Mouse (Mus musculus) adrenal gland, postnatal 10 days (tissue): ENCODE measurements around the gene Gtpbp10. TPM values are rescaled to one million over a fixed set of nuclear protein-coding genes. Genes with fewer than 3 reads are reported as not detected.

Experiments
- DNase-seq: peaks from one replicate; pipeline ENCODE4 v3.0.0; 2021; ENCODE audit warnings: mixed read lengths
- total RNA-seq, 2 experiments: library from RNA; stranded (reverse); gene quantifications; 2 replicates each; pipeline ENCODE4 v1.2.3; 2021

The Gtpbp10 gene
- total RNA-seq, 2 experiments from 2014 or later = 14.9 to 16.7 TPM

DNA sequence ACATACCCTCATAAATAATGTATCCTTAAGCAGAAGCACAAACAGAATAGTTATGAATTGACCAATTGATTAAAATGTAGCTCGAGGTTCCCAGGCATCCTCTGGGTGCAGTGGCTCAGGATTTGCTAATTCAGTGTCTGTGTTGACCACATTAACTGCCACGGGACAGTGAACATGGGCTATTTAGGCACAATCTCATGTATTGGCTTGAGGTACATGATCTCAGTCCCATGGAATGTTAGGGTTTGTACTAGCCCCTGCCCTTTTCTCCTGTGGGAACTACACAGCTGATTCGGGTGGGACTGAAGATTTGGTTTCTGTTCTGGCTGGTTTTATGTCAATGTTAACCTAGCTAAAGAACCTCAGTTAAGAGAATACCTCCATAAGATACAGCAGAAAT is 62.9 kb downstream of the Gtpbp10 start:
- no peak for DNase-seq

DNA sequence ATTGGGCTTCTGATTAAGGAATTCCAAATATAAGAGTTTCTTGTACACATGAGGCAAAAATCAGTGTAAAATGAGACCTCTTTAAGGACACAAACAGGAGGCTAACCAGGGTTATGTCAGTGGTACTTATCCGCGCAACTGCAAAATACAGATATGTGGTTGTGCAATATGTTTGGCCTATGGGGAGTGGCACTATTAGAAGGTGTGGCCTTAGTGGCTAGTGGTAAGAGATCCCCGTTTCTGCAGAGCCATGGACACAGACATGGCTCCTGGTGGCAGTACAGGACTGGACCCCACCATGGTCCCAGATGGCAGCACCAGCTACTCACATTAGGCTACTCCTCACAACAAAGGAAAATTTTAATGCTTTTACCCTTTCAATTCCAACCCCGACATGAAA is 64.3 kb downstream of the Gtpbp10 start:
- no peak for DNase-seq

DNA sequence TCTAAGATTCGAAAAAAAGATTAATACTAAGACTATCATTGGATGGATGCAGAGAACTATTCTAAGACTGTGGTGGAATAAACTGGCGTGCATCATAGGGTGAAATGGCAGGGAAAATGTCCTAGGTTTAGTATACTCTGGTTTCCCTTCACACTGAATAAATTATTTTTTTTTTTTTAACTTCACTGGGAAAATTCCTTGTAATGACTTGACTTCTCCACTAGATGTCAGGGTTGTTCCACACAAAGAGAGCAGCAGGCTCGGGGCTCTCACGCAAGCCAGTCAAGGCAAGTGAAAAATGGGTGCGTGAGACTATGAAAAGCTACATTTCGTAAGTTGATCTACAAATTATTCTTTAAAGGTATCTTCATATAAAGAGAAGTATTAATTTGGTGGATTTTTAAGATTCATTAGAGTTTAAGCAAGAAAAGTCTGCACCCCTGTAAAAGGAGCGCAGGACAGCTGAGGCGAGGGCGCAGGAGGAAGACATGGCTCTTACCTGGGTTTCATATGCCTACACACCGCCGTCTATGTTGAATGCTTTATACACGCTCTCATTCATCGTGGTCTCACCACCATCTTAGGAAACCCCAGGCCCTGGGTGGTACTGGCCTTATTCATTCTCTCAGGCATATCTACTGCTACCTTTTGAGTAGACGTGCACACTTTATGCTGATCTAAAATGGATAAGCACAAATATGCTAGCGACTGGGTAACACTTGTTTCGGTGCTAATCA is 64.9 kb downstream of the Gtpbp10 start:
- peak; percentile 35 for DNase-seq

DNA sequence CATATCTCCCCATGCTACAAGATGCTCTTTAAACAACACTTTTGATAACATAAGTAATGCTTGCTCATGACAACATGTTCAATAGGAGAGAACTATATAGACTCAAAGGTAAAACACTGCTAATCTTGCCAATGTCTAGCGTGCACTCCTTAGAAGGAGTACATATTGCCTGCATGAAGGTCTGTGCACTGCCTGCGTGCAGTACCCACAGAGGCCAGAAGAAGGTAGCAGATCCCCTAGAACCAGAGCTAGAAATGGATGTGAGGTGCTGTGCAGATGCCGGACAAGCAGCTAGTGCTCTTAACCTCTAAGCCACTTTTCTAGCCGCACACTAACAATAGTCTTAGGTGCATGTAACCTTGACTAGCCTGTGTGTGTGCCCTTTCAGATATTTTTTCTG is 67.2 kb downstream of the Gtpbp10 start:
- no peak for DNase-seq

Other genes with a start within 250 kb of the Gtpbp10 start
- gene Cdk14, start 139.2 kb downstream of the Gtpbp10 start, total RNA-seq = 10 to 100 TPM; 17.8 to 21.9 TPM
- gene 1700015F17Rik, start 80.4 kb downstream of the Gtpbp10 start, total RNA-seq = not detected
- gene Cldn12, start 44.6 kb downstream of the Gtpbp10 start, total RNA-seq = 10 to 100 TPM; 23.6 to 25.3 TPM
- gene Gm8773, start 14.3 kb upstream of the Gtpbp10 start, total RNA-seq = under 1 TPM; 0.30 to 0.36 TPM
- 1 to 10 TPM; 2.6 to 5.0 TPM for gene Cfap69, start 104.7 kb upstream of the Gtpbp10 start, total RNA-seq
- gene Steap2, start 135.0 kb upstream of the Gtpbp10 start, total RNA-seq = 10 to 100 TPM; 23.8 to 24.2 TPM
- 10 to 100 TPM; 18.5 to 20.1 TPM for gene Steap1, start 189.8 kb upstream of the Gtpbp10 start, total RNA-seq